Mouse (Mus musculus) T-helper 2 cell (primary cell): ENCODE data around the gene Rassf1.

ENCODE experiments used
- in situ Hi-C: fragments of 300-600 bp; cut with MboI, MseI; formaldehyde crosslinking; loops from one replicate; pipeline ENCODE4 v1.15.1; 2025; ENCODE audit warnings: high pct_unique_total_duplicates

Gene Rassf1

DNA sequence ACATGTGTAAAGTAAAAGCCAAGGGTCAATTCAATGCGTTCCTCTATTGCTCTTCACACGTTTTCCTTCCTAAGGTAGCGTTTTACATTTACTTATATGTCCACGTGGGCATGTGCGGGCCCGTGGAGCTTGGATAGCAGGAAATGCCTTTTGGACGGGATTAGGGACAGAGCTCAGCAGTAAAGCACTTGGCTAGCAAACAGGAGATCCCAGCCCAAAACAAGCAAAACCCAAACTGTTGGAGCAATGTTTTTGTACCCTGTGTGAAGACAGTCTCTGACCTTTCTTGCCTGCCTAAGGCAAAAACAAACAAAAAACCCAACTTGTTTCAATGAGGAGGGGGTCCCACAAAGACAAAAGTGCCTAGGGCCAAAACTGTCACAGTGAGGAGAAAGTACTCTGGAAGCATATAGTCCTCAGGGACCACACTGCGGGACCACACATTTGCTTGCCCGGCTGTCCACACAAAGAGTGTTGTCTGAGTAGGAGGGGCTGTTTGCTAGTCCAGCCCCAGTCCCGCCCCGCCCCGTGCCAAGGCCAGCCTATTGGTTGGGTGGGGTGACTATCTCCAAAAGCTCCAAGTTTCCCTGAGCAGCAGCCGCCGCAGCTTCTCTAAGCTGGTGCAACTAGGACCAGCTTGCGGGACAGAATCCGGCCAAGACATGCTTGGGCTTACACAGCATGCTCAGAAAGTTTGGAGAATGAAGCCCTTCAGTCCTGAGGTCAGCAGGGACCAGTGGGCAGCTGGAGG lies 25.2 kb downstream of the Rassf1 start, which contains the start of gene Hyal1:
TSS of gene Hyal1 (plus strand) at position 571 of the 751 bp plus-strand sequence.
- in situ Hi-C loops, result no loop called here

DNA sequence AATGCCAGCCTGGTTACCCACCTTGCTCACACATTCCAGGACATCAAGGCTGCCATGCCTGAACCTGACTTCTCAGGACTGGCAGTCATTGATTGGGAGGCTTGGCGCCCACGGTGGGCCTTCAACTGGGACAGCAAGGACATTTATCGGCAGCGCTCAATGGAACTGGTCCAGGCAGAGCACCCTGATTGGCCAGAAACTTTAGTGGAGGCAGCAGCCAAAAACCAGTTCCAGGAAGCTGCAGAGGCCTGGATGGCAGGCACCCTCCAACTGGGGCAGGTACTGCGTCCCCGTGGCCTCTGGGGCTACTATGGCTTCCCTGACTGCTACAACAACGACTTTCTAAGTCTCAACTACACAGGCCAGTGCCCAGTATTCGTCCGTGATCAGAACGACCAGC lies 26.5 kb downstream of the Rassf1 start:
- in situ Hi-C loops, result no loop called here

DNA sequence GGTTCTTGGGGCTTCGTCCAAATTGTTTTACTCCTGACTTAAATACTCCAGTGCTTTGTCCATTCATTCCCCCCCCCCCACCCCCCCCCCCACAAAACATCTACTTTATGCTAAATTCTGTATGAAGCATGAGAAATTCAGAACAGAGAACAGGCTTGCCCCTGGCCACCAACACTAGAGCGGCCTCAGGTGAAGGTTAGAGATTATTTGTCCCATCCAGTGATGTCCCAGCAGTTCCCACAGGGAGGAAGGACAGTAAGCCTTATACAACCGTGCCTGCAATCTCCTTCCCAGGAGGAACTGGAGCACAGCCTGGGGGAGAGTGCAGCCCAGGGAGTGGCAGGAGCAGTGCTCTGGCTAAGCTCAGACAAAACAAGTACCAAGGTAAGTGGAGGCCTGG lies 27.2 kb downstream of the Rassf1 start, which contains the start of gene Naa80:
TSS of gene Naa80 (plus strand) at position 301 of the 400 bp plus-strand sequence.
- in situ Hi-C loops, result no loop called here

DNA sequence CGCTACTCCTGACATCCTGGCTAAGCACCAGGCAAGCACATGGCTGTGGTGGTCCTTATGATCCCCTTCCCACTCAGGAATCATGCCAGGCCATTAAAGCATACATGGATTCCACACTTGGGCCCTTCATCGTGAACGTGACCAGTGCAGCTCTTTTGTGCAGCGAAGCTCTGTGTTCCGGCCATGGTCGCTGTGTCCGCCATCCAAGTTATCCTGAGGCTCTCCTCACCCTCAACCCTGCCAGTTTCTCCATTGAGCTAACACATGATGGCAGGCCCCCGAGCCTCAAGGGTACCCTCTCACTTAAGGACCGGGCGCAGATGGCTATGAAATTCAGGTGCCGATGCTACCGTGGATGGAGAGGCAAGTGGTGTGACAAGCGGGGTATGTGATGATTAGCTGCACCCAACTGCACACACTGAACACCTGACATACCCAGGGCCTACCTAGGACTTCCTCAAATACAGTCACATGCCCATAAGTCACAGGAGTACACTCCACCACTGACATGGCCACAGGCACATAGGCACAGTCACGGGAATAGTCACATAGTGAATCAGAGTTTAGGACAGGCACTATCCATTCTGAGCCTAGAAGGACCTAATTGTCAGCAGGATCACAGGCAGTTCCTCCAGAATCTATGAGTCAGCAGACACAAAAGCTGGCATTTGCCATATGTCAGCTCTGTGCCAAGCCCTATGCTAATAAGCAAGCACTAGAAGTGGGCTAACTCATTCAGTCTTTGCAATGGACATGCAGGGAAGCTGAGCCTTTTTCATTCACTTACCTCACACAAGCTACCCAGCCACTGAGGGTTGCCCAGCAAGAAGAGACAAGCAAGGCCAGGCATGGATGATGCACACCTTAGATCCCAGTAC lies 27.9 kb downstream of the Rassf1 start:
- in situ Hi-C loops, result no loop called here

DNA sequence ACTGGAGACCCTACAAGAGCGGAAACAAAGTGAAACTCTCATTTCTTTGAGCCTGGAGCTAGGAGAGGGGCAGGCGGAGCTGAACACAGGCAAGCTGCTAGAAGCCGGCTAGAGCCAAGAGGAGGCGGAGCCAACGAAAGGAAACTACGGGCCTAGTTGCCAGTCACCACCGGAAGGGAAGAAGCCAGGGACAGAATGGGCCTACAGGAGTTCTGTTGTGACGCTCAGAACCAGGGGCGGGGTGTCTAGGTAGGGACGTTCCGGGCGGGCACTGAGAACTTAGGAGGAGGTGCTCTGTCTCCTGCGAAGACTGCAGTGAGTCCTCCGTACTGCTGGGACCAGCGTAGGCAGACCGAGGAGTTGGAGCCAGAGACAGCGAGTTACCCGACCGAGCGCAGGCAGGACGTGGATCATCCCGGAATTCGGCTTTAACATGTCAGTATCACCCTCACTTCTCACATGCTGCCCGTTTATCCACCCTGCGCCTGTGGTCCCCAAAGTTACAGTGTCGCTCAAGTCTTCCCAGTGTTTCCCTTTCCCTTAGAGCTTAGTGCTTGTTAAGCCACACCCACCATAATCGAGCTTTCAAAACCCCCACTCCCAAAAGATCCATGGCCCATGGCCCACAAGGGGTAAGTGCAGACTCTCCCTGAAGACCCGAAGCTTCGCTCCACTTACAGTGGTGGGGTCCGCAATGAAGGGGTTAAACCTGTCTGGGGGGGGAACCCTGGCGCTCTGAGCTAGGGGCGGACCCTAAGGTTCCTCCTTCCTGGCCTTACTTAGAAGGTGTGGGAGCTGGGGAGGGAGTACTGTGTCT lies 29.4 kb downstream of the Rassf1 start, which contains the start of gene Hyal3:
TSS of gene Hyal3 (plus strand) at position 318 of the 817 bp plus-strand sequence.
- in situ Hi-C loops, result no loop called here

DNA sequence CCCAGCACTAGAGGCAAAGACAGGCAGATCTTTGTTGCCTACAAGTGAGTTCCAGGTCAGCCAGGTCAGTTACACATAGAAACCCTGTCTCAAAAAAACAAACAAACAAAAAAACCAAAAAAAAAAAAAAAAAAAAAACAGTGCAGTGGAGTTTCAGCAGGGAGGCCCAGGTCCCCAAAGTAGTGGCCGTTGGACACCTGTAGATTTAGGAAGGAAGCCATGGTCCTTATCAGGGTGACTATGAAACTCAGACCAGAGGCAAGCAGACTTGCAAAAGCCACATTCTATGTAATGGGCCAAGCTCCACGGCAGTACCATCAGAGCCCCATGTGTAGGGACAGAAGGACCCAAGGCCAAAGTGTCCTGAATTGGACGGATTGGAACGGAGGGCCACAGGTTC lies 30.2 kb downstream of the Rassf1 start:
- in situ Hi-C loops, result no loop called here

DNA sequence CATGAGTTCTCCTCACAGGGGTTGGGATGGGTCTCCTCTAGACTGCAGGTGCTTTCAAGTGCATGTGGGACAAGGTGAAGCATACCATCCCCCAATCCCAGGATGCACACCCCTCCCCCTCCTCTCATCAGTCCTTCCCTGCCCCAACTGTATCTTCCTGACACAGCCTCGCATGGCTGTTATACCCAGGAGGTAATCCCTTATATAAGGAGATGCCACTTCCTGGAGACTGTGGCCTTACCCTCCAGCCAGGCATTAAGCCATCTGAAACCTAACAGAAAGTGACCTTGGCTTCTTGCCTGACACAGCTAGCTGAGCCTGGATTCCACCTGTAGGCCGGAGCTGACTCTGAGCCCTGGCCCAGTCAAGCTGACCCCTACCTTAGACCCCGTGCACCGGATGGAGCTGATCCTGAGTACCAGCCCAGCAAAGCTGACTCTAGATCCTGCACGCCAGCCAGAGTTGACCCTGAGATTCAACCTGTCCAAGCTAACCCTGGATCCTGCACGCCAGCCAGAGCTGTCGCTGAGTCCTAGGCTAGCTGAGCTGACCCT lies 31.2 kb downstream of the Rassf1 start:
- in situ Hi-C loops, result no loop called here

DNA sequence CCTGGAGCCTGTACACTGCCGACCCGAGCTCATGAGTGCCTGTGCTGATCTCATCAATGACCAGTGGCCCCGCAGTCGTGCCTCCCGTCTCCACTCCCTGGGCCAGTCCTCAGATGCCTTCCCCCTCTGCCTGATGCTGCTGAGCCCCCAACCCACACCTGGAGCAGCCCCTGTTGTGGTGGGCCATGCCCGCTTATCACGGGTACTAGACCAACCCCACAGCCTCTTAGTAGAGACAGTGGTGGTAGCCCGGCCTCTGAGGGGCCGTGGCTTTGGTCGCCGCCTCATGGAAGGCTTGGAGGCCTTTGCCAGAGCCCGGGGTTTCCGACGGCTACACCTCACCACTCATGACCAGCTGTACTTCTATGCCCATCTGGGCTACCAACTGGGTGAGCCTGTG lies 31.8 kb downstream of the Rassf1 start:
- in situ Hi-C loops, result no loop called here

DNA sequence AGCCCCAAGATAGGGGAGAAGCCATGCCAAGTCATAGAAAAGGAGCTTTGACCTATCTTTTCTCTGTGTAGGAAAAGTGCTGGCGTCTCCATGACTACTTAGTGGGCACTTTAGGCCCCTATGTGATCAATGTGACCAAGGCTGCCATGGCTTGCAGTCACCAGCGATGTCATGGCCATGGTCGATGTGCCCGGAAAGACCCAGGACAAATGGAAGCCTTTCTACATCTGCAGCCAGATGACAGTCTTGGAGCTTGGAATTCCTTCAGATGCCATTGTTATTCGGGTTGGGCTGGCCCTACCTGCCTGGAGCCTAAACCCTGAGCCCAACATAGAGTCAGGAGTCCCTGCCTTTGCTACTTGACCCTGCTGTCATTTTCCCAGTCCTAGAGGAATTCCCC lies 35.1 kb downstream of the Rassf1 start:
- in situ Hi-C loops, result no loop called here

DNA sequence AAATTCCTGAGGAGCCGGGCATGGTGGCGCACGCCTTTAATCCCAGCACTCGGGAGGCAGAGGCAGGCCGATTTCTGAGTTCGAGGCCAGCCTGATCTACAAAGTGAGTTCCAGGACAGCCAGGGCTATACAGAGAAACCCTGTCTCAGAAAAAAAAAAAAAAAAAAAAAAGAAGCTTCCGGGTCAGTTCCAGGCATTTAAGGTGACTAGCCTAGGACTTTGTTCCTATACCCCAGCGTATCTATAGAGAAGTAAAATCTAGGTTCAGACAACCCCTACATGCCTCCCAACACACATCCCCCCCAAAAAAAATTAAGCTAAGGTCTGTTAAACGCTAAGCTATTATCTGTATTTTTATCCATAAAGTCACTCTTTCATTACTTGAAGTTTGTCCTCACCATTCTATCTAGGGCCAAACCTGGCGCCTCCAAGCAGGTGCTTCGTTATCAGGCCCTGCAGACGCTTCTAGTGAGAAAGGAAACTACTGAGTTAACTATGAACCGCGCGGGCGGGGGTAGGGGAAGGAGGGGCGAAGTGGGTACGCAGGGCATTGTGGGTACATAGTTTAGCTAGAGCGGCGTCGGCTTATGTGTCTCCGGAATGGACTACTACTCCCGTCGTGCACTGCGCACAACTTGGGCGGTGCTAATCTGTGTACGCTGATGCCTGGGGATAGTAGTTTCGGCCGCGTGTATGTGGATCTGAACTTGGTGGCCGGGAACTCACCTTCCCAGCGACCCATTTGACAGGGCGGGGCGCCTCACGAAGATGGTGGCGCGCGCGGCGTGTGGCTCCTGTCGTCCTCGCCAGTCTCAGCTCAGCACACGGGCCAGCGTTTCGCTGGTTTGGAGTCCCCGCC lies 35.8 kb downstream of the Rassf1 start, which contains the start of gene Ifrd2:
TSS of gene Ifrd2 (plus strand) at position 669 of the 859 bp plus-strand sequence.
- in situ Hi-C loops, result no loop called here

DNA sequence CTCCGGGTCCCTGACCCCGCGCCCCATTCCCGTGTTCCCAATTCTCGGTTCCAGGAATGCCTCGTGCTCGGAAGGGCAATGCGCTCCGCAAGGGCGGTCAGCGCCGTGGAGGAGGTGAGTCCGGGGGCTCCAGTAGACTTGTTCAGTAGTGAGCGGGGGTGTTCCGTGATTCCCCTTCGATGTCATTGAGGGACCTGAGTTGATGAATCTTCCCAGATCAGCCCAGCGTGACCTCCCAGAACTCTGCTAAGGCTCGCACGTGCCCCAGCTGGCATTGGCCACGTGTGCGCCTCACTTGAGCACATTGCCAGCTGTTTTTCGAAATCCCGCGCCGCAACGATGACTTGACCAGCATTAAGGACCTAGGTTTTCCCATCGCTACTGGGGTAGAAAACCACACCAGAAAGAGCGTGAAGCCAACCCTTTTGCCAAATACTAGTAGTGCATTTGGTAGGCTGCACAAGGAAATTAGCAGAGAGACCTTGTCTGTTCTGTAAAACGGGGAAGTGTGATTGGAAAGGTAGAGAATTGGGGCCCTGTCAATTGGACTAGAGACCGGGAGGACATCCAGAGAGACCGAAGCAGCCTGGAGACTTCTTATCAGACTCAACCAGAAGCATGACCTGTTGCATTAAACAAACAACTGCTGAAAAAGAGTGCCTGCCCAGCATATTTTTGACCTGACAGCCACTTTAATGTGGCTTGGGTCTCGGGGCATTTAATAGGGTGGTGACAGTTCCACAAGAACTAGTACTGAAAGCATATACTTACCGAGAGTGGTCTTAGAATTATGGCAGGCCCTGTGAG lies 36.7 kb downstream of the Rassf1 start:
- in situ Hi-C loops, result no loop called here

DNA sequence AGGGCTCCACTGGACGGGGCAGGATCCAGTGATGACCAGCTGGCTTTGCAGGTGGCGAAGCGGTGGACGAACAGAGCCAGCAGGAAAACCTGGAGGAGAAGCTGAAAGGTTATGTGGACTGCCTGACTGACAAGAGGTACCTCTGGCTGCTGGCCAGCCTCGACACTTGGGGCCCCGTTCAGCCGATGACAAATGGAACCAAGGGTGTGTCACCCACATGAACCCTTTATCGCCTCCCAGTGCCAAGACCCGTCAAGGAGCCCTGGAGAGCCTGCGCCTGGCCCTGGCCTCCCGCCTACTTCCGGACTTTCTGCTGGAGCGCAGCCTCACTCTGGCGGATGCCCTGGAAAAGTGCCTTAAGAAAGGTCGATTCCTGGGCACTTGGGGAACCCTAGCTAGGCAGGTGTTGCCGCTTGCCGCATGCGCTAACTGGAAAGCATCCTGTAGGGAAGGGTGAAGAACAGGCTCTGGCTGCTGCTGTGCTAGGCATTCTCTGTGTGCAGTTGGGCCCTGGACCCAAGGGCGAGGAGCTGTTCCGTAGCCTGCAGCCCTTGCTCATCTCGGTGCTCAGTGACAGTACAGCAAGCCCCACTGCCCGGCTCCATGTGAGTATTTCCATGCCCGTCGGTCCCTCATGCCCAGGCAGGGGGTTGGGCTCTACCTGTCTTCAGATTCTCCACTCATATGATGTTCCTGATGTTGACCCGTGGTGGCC lies 38.9 kb downstream of the Rassf1 start:
- in situ Hi-C loops, result no loop called here

DNA sequence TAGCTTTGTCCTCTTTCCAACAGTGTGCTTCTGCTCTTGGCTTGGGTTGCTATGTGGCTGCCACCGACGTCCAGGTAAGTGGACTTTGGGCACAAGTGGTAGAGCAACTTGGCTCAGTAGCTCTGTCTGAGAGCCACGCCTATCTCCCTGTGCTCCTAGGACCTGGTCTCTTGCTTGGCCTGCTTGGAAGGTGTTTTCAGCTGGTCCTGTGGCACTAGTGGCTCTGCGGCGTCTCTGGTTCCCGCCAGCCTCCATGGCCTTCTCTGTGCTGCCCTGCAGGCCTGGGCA lies 39.4 kb downstream of the Rassf1 start:
- in situ Hi-C loops, result no loop called here

DNA sequence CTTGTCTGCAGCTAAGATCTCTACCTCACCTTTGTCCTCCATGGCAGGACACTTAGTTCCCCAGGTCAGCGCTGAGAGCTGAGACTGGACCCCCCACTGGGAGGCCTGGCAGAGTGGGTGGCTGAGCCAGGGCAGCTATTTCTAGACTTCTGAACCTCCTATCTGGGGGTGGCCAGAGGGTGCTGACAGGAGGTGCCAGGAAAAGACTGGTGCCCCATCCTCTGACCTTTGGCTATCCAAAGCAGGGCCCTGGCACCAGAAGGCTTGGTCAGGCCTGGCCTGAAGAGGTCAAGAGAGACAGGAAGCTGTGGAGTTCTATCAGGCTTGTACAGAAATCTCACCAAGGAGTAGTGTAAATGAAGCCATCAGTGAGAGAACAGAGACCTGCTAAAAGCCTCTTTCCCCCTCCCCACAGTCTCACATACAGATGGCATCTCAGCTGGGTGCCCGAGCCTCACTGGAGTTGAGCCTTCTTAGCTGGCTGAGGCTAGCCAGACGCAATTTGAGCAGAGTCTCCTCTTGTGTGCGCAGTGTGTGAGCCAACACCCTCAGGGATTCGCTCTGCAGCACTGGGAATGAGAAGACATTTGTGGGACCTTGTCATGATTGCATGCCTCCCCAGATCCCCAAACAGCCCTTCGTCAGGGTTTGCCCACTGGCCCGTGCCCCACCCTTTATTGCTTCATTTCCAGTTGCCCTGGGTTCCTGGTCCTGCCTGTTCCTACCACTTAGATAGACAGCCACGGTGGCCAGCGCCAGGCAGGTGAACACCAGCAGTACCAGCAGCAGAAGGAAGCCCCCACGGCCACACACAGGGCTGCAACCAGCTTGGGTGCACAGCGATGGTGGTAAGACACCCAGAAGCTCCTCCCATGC lies 42.0 kb downstream of the Rassf1 start:
- in situ Hi-C loops, result no loop called here

DNA sequence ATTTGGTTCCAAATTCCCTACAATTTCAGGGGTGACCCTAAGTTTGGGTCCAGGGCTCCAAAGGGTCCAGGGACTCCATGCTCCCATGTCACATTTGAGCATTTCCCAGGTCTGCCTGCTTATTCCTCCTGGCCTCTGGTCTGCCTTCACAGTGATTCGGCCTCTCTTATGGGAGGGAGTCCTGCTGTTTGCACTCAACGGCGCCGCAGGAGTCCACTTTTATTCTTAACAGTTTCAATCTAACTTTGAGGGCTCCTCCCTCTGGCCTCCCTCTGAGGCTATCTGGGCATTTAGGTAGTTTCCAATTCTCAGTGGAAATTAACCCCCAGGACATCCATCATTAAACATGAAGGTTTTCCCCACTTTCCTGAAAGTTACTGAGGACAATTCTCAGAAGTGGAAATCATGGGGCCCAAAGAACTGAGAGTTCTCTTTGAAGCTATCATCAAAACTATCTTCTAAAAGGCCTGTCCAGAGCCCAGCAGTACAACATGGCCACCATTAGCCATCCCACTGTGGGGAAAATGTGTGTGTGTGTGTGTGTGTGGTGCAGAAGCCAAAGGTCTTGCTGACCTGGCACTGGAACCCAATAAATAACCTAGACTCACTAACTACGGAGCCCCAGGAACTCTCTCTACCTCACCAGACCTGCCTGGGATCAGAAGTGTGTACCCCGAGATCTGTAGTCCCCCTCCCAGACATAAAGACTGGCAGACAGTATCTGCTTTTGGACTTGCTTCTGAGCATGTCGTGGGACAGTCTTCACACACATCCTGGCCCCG lies 43.1 kb downstream of the Rassf1 start:
- in situ Hi-C loops, result no loop called here

DNA sequence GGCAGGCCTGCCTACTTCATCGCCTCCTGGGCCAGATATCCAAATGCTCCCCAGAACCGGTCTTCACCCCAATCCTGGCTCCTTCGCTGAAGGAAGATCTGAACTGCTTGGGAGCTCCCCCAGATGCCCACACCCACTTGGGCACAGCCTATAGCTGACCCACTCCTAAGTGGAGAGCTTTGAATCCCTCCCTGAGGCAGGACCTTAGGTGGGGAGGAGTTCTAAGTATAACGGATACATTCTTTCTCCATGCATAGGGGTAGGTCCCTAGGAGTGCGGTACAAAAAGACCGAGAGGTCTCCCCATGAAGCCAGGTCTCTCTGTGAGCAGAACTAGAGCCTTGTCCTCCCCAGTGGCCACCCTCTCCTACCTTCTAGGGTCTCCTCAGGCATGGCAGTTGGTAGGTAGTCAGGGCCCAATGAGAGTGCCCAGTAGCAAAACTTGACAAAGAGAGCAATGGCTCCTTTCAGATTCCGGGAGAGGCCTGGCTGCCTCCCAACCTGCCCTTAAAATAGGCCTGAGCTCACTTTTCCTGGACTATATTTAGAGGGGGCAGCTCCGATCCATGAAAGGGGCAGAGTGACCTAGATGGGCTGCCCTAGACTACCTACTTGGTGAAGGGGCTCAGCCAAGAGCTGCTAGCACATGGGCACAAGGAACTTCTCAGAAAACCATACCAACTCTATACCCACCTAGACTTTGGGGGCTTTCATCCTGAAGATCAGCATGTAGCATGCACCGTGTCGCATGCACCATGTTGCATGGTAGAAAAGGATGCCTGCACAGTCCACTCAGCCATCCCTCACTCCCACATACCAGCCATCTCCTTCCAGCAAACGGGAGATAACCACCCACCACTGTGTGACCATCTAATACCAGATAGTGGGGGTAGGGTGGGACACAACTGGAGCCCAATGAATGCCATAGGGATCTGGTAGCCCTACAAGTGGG lies 45.5 kb downstream of the Rassf1 start:
- in situ Hi-C loops, result no loop called here
